Mouse (Mus musculus) embryonic facial prominence, embryonic 11.5 days (tissue): ENCODE results near the gene Pfkm. TPM values are rescaled to one million over a fixed set of nuclear protein-coding genes. Genes with fewer than 3 reads are reported as not detected.

Experiments used
- ATAC-seq: fragments of 200-750 bp; cut with Nextera tagmentation; replicated peaks from 2 replicates; pipeline ENCODE4 v1.8.0; 2017; ENCODE audit warnings: low read depth; ENCODE audit not compliant: insufficient number of reproducible peaks, low FRiP score, low TSS enrichment
- DNase-seq: peaks from one replicate; pipeline ENCODE4 v3.0.0-alpha.2; 2015; ENCODE audit warnings: low spot score
- H3K27ac ChIP-seq: fragments of 300-500 bp; sonication (generic); replicated peaks from 2 replicates; pipeline ENCODE4 v1.5.1; 2014; ENCODE audit warnings: mild to moderate bottlenecking, low read depth, low read length, control low read depth
- H3K27me3 ChIP-seq: fragments of 300-500 bp; sonication (generic); 2 replicates; pipeline ENCODE4 v1.6.1; 2014; ENCODE audit warnings: mild to moderate bottlenecking, low read length, moderate library complexity, mixed read lengths; ENCODE audit not compliant: control insufficient read depth, insufficient read depth
- H3K36me3 ChIP-seq: fragments of 300-500 bp; sonication (generic); replicated peaks from 2 replicates; pipeline ENCODE4 v1.6.1; 2014; ENCODE audit warnings: low read depth, mild to moderate bottlenecking, low read length, moderate library complexity, mixed read lengths; ENCODE audit not compliant: control insufficient read depth, insufficient read depth
- H3K4me1 ChIP-seq: fragments of 300-500 bp; sonication (generic); 2 replicates; pipeline ENCODE4 v1.6.1; 2014; ENCODE audit warnings: low read length, mixed read lengths; ENCODE audit not compliant: control insufficient read depth, insufficient read depth
- H3K4me2 ChIP-seq: fragments of 300-500 bp; sonication (generic); 2 replicates; pipeline ENCODE4 v1.6.1; 2014; ENCODE audit warnings: low read depth, mild to moderate bottlenecking, control low read depth, low read length, moderate library complexity
- H3K4me3 ChIP-seq: fragments of 300-500 bp; sonication (generic); 2 replicates; pipeline ENCODE4 v1.5.1; 2014; ENCODE audit warnings: low read depth, low read length, control low read depth
- H3K9ac ChIP-seq: fragments of 300-500 bp; sonication (generic); replicated peaks from 2 replicates; pipeline ENCODE4 v1.6.1; 2014; ENCODE audit warnings: mild to moderate bottlenecking, control low read depth, low read length
- H3K9me3 ChIP-seq: fragments of 300-500 bp; sonication (generic); replicated peaks from 2 replicates; pipeline ENCODE4 v1.6.1; 2016; ENCODE audit warnings: mild to moderate bottlenecking, low read length, inconsistent platforms, mixed read lengths; ENCODE audit not compliant: control insufficient read depth
- WGBS: fragments of 180-500 bp; shearing (Covaris S2); extraction: QIAGEN DNeasy Blood & Tissue Kit; methylation state at CpG from one replicate; pipeline ENCODE4 v1.1.7; 2014; 5-methylcytosine and 5-hydroxymethylcytosine counted together
- polyA plus RNA-seq: library from polyadenylated mRNA; unstranded; fragments of >200 nt; fragmentation: Nextera tagmentation; extraction: Ambion mirVana; gene quantifications from 2 replicates; pipeline ENCODE4 v1.2.1, GENCODE M21; 2014

Gene Pfkm
- polyA plus RNA-seq, 1 experiment from 2014 or later: 37.4 TPM

GRCm38 (mm10) chr15:98170365-98170764, 78.0 kb downstream of the Pfkm start:
- Histone ChIP-seq H3K9ac (no peak overlapping the region), H3K4me2 (no peak overlapping the region), H3K9me3 (no peaks in the 10 kb centered on the region), H3K4me3 (no peak overlapping the region), H3K27ac (no peak overlapping the region), H3K4me1 (peaks cover 4% of the 10 kb centered on the region), H3K27me3 (peaks cover 39% of the 10 kb centered on the region), H3K36me3 (no peaks in the 10 kb centered on the region)
- DNase-seq (peak; percentile 9), ATAC-seq (no peak)
- 41% methylated on average over 7 of the region's 7 CpGs for WGBS

DNA sequence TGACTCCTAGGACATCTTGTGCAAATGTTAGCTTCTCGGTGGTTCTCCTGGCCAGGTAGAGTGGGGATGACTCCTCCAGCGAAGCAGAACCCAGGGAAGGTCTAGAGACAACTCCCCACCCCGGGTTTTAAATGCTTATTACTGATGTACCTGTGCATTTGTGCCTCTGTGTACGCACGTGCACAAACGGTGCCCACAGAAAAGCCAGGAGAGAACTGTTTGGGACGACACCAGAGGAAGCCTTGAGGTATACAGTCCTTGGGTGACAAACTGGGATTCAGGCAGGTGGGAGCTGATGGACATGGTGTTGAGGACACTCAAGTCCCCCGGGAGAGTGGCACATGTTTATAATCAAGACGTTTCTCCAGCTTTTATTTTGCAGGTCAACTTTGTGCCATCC, 78.5 kb downstream of the Pfkm start:
- Histone ChIP-seq H3K27ac (no peak overlapping the region), H3K9me3 (no peaks in the 10 kb centered on the region), H3K36me3 (no peaks in the 10 kb centered on the region), H3K4me3 (no peak overlapping the region), H3K4me1 (peaks cover 4% of the 10 kb centered on the region), H3K9ac (no peak overlapping the region), H3K4me2 (no peak overlapping the region), H3K27me3 (peaks cover 39% of the 10 kb centered on the region)
- 65% methylated on average over 9 of the region's 9 CpGs for WGBS
- ATAC-seq (no peak), DNase-seq (no peak)

GRCm38 (mm10) chr15:98172113-98172512, 79.7 kb downstream of the Pfkm start:
- DNase-seq (no peak), ATAC-seq (no peak)
- no peak overlapping the region for H3K9ac ChIP-seq
- WGBS: 76% methylated on average over 5 of the region's 5 CpGs
- H3K36me3 ChIP-seq: no peaks in the 10 kb centered on the region
- no peak overlapping the region for H3K27ac ChIP-seq
- H3K4me2 ChIP-seq: no peak overlapping the region
- peaks cover 4% of the 10 kb centered on the region for H3K4me1 ChIP-seq
- H3K27me3 ChIP-seq: peaks cover 35% of the 10 kb centered on the region
- H3K9me3 ChIP-seq: no peaks in the 10 kb centered on the region
- H3K4me3 ChIP-seq: no peak overlapping the region

DNA sequence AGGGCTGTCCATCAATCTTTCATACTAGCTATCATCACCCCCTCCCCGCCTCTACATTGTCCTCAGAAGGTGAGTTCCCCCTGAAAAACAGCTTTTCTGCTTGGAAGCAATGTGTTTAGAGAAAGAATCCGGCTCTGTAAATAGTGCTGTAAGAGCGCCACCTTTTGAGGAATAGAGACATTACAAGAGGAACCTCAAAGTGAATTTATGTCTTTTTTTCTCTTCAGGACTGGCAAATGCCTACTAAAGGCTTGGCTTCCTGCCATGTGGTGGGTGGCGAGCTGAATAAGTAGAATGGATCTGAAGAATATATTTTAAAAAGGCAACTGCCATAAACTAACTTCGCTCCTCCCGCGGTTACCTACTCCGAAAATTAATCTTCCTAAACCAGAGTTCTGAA, 81.4 kb downstream of the Pfkm start:
- Histone ChIP-seq H3K4me1 (no peaks in the 10 kb centered on the region), H3K4me2 (no peak overlapping the region), H3K27me3 (peaks cover 19% of the 10 kb centered on the region), H3K27ac (no peak overlapping the region), H3K4me3 (no peak overlapping the region), H3K36me3 (no peaks in the 10 kb centered on the region), H3K9me3 (no peaks in the 10 kb centered on the region), H3K9ac (no peak overlapping the region)
- no peak for ATAC-seq
- WGBS: 46% methylated on average over 8 of the region's 8 CpGs
- peak; percentile 78 for DNase-seq

DNA sequence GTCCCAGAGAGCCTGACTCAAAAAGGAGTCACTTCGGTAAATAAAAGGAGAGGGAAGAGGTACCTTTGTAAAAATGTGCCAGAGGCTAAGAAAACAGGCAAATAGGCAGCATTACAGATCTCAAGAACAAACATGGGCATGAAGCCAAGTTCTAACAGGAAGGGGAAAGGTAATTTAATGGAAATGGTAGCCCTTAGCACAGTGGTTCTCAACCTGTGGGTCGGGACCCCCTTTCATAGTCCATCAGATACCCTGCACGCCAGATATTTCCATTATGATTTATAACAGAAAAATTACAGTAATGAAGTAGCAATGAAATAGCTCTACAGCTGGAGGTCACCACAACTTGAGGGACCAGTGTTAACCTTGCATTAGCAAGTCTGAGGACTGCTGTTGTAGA, 84.9 kb downstream of the Pfkm start:
- H3K36me3 ChIP-seq: no peaks in the 10 kb centered on the region
- DNase-seq (no peak), ATAC-seq (no peak)
- H3K9ac ChIP-seq: no peak overlapping the region
- no peak overlapping the region for H3K4me3 ChIP-seq
- no peak overlapping the region for H3K4me2 ChIP-seq
- no peaks in the 10 kb centered on the region for H3K4me1 ChIP-seq
- no peaks in the 10 kb centered on the region for H3K9me3 ChIP-seq
- WGBS: 76% methylated on average over 3 of the region's 3 CpGs
- no peaks in the 10 kb centered on the region for H3K27me3 ChIP-seq
- no peak overlapping the region for H3K27ac ChIP-seq

DNA sequence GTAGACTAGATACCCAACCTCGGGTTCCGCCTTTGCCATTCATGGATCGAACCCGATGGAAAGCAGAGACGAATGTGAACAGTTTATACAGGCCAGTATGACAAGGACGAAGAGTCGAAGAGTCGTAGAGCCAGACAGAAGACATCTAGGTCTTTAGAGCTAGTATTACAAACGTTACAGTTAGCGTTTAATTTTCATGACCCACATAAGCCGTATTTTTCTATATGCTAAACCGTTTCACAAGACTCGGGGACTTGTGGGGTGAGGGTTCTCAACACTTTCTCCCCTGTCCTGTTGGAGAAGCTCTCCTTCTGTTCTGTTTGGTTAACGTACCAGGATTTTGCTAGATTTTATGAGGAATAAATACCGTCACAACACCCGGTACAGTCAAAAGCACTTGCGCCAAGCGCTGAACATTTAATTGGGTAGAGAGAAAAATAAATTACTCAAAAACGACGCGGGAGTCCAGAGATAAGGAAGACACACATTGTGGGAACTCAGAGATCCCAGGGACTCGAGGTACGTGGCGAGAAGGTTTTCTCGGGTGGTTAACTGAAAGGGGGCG, 88.3 kb downstream of the Pfkm start:
- no peaks in the 10 kb centered on the region for H3K27me3 ChIP-seq
- H3K27ac ChIP-seq: no peak overlapping the region
- peak overlapping the region; percentile 41 for H3K4me3 ChIP-seq
- H3K9ac ChIP-seq: peak overlapping the region; percentile 30
- peak overlapping the region; percentile 60 for H3K4me2 ChIP-seq
- 4% methylated on average over 26 of the region's 26 CpGs for WGBS
- H3K9me3 ChIP-seq: no peaks in the 10 kb centered on the region
- H3K4me1 ChIP-seq: no peaks in the 10 kb centered on the region
- DNase-seq: no peak
- H3K36me3 ChIP-seq: no peaks in the 10 kb centered on the region
- ATAC-seq: no peak

DNA sequence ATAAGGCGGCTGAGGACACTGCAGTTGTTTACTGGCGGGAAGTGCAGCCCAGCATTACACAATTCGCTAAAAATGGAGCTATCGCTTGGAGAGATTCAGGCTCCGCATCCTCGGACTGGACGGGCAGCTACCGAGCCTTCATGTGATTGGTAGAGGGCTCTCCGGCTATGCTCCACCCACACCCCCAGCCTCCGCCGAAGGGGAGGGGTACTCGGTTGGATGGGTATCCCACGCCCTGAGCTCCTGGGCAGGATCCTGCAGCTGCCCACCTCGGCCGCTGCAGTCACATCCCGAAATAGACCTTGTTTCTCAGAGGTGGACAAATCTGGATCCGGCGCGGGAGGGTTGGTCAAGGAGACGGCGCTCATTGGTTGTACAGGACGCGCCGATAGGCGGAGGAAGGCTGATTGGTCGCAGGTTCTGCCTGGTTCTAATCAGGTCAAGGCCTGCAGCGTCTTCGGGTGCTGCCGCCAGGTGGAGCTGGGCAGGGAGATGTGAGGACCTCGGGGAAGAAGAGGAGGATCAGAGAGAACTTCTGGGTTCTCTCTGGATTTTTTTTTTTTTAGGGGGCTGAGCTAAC, 88.8 kb downstream of the Pfkm start:
- H3K9ac ChIP-seq: peak overlapping the region; percentile 30
- peak overlapping the region; percentile 60 for H3K4me2 ChIP-seq
- H3K4me1 ChIP-seq: no peaks in the 10 kb centered on the region
- H3K27me3 ChIP-seq: no peaks in the 10 kb centered on the region
- H3K4me3 ChIP-seq: peak overlapping the region; percentile 41
- DNase-seq (peak; percentile 95), ATAC-seq (peak; percentile 97)
- H3K9me3 ChIP-seq: no peaks in the 10 kb centered on the region
- H3K27ac ChIP-seq: no peak overlapping the region
- H3K36me3 ChIP-seq: no peaks in the 10 kb centered on the region
- WGBS: under 1% methylated on average over 30 of the region's 30 CpGs
